Mouse (Mus musculus) liver (tissue): ENCODE measurements around the gene Eif2b5.
"Not testable (repeated sequence)": the region's sequence is repeated elsewhere in the genome, so short reads cannot be mapped to it uniquely, and the experiment has no call there.

ENCODE experiments used
- DNase-seq: peaks from one replicate; pipeline ENCODE4 v3.0.0-alpha.2; 2020; ENCODE audit warnings: mixed read lengths

The Eif2b5 gene

DNA sequence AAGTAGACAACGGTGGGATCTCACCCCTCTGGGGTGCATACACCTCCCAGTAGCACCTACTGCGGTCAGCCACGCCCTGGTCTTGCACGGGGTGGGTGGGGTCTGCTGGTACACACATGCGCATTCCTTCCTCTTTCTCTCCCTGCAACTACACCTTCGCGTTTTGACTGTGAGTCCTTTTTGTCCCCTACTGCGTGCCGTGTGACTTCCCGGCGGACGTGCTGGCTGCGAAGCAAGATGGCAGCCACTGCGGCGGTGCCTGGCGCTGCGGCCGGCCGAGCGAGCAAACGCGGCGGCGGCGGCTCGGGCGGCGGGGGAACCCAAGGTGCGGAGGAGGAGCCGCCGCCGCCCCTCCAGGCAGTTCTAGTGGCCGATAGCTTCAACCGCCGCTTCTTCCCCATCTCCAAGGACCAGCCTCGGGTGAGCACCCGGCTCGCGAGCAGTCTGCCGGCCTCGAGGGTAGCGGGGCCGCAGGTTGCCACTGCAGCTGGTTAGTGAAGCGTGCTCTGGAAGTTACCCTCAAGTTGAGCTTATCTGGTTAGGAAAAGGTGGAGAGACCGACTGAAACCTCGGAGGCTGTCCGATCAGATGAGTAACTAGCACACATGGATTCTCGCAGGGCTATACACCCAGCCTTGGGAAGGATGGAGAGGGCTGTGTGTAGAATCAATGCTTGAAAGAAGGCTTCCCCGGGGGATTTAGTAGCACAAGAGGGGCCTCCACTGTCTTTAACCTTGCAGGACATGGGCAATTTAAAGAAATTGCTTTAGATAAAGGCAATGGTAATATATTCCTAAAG is at the start of gene Eif2b5:
Eif2b5 (plus strand) TSS at position 141 of the 799 bp plus-strand sequence.
- peak; percentile 92 for DNase-seq

DNA sequence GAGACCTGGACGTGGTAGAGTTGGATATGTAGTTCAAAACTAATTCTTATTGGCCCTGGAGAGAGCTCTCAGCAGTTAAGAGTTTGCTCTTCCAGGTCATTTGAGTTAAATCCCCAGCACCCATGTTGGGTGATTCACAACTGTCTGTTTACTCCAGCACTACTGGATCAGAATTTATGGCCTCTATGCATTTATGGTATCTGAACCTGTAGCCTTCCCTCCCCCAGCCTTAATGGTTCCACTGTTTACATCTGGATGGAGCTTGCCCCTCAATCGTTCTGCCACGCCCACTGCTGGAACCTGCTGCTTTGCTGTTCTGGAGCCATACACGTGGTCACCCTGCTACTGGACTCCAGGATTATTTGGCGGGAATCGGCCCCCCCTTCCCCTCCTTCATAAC is 46.8 kb upstream of the Eif2b5 start:
- DNase-seq: no peak

DNA sequence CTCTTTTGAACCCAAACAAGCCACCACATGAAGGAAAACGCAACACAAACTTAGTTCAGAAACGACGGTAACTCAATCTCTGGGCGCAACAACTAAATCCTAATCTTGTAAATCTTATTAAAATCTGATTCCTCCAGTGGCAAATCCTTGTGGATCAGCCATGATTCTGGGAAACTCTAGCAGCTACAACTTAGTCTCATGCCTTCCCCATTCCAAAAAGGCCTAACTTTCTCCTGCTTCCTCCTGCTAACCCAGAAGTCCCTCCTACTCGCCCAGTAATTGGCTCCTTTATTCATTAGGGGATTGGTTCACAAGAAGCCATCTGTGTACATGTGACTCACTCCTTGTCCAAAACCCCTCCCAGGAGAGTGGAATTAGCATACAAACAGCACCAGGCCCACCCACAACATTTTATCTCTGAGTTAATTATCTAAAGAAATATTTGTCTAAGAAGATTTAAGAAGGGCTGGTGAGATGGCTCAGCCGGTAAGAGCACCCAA is 44.4 kb upstream of the Eif2b5 start:
- DNase-seq: no peak

DNA sequence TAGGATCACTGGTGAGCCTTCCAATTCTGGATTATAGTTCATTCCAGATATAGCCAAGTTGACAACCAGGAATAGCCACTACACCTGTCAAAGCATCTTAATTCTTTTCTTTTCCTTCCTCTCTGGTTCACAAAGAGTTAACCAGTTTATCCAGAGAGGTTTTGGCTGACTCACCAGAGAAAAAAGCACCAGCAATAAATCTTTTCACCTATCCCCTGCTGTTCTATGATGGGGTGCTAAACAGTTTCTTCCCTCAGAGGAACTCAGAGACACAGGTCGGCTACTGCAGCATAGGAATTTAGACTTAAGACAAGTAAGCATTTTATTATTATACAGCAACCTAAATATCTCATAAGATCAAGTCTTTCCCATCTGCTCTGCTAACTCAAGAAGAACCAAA is 42.5 kb upstream of the Eif2b5 start:
- no peak for DNase-seq

DNA sequence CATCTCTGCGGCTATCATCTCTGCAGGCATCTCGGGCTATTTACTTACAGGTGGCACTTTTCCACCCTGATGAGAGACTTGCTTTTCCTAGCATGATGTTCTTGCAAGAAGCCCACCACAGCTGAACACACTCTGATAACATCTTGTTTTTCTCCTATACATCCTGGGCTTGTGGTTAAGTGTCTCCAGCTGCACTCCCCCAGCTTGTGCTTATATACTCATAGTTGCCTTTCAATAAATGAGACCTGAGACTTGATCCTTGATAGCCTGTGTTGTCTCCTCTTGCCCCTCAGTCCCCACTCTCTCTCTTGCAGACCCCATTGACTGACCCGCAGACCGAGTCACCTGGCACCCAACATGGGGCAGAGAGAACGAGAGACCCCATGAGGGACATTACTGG is 39.9 kb upstream of the Eif2b5 start:
- DNase-seq: not testable (repeated sequence)

DNA sequence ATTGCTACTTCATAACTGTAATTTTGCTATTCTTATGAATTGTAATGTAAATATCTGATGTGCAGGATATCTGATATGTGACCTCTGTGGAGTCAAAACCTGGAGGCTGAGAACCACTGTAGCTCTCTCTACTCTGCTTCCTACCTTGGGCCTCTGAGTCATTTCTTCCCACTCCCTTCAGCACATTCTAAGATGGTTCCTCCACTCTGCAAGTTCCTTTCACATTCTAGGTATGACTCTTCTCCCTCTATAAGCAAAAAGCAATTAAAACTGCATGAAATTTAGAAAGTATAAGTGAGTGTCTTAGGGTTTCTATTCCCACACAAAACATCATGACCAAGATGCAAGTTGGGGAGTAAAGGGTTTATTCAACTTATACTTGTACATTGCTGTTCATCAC is 33.9 kb upstream of the Eif2b5 start:
- no peak for DNase-seq

DNA sequence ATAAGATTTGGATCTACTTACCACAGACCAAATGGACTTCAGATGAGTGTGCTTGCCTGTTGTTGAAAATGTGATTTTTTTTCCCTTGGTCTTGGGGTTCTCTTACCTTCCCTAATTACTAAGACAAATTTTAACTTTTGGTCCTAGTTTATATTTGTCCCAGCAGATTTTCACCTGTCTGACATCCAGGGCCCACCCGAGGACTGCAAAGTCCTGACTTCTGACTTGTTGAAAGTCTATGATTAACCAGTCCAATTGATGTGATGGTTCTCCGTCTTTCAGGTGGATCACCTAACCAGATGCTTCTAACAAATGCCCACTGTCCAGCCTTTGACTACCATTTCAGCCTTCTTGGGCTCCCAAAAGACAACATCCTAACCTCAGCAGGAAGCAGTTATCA is 27.6 kb upstream of the Eif2b5 start:
- no peak for DNase-seq

DNA sequence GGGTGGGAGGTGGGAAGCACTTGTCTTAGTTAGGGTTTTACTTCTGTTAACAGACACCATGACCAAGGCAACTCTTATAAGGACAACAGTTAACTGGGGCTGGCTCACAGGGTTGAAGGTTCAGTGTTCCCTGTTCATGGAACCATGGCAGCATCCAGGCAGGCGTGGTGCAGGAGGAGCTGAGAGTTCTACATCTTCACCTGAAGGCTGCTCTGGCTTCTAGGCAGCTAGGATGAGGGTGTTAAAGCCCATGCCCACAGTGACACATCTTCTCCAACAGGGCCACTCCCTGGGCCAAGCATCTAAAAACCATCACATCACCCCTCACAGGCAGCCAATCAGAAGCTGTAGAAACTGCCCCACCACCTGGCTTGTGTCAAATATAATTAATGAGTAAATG is 26.9 kb upstream of the Eif2b5 start:
- no peak for DNase-seq

DNA sequence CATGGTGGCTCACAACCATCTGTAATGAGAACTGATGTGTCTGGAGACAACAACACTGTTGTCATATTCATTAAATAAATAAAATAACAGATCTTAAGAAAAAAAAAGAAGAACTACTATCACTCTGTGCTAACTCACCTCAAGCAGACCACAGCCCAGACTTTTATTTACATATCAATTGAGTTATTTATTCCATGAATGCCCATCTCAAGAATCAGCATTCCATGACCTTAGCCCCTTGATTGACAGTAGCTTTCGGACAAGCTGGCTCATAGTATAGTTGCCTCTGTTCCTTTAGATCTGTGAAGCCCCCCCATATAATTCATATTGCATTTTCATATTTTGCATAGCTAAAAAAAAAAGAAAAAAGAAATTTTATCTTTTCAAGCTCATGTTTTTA is 24.9 kb upstream of the Eif2b5 start:
- DNase-seq: no peak

DNA sequence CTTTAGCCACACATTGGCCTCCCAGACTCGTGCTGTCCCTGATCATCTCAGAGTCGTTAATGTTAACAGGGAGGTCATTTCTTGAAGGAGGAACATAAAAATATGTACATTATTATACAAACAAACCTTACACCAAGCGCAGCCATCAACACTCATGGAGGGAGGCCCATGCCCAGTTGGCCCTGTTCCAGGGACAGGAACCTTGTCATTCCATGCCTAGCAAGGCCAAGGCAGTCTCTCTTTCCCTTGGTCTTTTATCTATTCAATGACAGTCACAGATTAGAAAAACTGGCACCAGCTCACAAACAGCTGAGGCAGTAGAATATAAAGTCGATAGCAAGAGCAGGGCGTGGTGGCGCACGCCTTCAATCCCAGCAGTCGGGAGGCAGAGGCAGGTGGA is 24.4 kb upstream of the Eif2b5 start:
- no peak for DNase-seq

DNA sequence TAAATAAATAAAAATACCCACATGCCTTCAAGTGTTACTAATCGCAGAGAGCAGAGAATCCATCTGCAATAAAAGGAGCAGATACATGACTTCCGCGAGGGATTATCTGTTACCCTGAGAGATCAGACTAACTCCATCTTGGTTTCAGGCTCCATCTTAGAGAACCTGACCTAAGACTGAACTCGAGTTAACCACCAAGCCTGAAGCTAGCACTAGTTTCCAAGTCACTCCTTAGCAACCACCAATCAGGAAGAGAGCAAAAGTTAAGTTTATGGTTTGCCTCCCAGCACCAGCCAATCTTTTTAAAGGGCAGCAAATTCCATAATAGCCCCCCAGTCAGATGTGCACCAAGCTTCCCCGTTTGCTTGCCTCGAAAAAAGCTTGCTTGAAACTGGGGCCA is 23.8 kb upstream of the Eif2b5 start:
- no peak for DNase-seq

DNA sequence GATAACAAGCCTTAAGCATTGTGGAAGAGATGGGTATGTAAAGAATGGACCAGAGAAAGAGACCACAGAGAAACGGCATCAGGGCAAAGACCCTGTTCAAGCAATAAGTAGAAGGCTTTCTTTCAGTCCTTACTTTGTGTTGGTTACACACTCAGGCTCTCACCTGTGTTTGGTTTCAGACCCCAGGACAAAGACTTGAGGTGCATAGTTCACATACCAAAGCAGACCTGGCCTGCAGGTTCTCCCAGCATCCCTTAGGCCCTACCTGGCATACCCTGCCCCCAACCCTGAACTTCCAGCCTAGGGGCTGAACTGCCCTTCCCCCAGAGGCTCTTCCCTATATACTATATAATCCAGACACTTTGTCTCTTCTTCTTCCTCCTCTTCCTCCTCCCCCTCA is 23.3 kb upstream of the Eif2b5 start:
- DNase-seq: no peak

DNA sequence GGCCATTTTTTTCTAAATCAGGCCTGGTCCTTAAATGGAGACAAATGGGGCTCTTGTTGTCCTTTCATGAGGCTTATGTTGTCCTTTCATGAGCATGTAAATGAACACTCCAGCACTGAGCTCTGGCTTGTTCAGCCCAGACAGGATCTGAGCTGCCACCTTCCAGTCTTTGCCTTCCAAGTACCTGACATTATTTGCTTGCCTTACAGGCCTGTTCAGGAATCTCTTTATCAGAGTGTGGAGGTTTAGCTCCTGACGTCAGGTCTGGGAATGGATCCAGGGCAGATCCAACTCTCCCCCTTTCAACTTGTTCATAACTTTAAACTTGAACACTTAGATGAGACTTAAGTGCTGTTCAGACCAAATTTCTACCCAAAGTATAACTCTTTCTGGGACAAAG is 21.8 kb upstream of the Eif2b5 start:
- no peak for DNase-seq

DNA sequence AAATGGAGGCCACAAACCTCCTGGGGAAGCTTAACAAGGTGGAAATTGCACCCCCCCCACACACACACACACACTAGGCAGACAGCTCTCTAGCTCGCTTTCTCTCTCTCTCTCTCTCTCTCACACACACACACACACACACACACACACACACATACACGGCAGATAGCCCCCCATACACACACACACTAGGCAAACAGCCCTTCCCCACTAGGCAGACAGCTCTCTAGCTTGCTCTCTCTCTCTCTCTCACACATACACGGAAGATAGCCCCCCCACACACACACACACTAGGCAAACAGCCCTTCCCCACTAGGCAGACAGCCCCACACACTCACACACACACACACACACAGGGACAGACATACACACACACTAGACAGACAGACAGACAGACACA is 21.3 kb upstream of the Eif2b5 start:
- no peak for DNase-seq

DNA sequence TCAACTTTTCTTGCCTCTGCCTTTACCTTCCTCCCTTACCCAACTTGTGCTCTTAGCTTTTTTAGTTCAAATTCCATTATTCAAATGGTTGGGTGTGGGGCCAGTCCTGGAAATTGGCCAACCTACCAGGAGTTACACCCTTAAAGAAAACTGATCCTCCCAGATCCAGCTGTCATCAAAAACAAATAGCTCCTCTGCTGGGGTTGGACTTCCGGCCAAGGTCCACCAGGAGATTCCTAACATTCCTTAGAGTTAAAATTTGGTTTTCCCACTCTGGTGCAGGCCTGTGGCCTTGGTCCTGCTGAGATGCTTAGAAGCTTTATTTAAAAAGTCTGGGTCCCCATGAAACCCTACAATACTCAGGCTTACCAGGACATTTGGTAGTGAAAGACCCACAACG is 20.1 kb upstream of the Eif2b5 start:
- DNase-seq: no peak

DNA sequence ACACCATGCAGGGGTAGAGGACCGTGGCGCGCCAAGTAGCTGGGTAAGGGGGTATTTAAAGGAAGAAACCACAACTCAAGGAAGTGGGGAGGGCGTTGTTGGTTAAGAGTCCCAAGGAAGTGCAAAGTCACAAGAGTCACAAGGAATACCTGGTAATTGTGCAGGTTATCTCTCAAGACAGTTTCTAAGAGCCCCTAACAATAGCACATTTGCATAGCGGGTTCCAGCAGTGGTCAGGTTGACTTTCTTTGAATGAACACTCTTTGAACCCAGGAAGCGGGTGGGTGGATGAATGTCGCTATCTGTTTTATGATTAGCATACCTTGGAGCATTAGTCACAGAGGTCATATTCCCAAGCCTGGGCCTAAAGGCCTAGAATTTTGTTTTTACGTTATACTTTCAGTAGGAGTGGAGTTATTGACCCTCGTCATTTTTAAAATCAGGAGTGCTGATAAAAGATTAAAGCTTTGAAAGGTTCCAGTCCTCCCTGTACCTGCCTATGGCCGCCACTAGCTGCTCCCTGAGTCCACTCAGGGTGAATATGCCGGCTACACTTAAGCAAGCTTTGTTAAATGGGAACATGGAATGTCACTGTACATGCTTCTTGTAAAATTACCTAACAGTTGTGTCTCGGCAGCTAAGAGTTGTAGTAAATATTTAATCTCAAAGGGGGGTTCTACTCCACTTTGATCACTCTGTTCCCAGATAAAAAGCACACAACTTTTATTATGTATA is 19.4 kb upstream of the Eif2b5 start:
- DNase-seq: not testable (repeated sequence)

DNA sequence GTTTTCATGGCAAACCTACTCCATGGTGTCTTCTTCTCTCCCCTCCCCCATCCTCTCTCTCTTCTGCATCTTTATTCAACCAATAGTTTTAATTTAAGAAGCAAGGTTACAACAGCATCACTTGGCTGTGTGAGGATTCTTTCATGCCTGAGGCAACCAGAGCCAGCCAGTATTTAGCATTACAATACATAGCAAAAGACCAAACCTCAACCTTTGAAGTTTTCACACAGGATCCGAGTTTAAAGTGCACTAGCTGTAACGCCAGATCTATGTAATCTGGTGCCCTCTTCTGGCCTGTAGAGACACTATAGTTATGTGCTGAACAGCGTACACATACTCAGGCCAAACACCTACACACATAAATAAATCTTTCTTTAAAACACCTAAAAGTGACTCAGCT is 18.5 kb upstream of the Eif2b5 start:
- no peak for DNase-seq

DNA sequence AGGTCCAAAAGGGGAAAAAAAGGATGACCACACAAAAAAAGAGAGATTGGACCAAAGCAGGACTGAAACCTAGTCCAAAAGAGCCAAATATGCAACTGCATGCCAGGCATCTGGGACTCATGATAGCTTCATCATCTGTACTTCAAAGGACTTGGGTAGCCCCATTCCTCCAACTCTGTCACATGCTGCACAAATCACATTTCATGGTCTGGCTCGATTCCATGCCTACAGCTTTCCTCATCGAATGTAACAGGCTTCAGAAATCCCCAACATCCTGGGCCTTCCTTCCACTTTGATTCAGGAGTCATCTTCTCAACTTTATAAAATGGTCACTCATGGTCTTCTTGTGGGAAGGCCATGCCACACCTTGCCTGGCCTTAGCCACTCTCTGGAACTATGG is 16.9 kb upstream of the Eif2b5 start:
- no peak for DNase-seq

DNA sequence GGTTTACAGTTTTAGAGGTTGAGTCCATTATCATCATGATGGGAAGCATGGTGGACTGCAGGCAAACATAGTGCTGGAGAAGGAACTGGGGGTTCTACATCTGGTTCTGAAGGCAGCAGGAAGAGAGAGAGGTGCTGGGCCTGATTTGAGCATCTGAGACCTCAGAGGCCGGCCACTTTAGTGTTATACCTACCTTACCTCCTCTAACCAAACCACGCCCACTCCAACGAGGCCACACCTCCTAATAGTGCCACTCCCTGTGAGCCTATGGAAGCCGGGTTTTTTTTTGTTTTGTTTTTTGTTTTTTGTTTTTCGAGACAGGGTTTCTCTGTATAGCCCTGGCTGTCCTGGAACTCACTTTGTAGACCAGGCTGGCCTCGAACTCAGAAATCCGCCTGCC is 14.9 kb upstream of the Eif2b5 start:
- not testable (repeated sequence) for DNase-seq

DNA sequence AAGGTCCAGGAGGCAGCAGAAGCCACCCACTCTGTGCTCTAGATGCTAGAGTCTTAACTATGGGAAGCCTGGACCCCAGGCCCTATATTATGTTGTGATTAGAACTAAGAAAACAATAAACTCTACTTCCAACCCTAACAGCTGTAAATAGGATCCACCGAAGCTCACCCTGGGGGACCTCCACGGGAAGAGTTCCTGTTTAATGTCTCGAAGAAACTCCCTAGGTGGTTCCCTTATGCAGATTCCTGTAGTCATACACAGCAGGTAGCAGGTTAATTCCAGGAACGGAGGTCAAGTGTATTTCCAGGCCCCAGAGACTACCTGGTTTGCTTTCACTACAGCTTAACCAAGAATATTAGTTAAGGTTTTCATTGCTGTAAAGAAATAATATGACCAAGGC is 13.6 kb upstream of the Eif2b5 start:
- DNase-seq: no peak

DNA sequence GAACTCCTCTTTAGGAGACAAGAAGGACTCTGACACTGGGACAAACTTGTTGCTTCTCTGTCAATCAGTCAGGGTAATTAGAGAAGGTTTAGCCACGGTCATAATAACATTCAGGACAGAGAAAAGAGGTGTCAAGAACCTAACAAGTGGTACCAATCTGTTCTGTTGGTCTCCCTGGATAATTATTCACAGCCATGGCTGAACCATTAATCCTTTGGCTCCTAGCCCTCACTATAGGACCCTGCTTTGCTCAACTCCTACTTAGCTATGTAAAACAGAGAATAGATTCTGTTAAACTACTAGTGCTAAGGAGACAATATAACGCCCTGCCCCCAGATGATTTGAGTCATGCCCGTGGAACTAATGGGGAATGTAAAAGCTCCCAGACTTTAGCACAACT is 12.6 kb upstream of the Eif2b5 start:
- no peak for DNase-seq

DNA sequence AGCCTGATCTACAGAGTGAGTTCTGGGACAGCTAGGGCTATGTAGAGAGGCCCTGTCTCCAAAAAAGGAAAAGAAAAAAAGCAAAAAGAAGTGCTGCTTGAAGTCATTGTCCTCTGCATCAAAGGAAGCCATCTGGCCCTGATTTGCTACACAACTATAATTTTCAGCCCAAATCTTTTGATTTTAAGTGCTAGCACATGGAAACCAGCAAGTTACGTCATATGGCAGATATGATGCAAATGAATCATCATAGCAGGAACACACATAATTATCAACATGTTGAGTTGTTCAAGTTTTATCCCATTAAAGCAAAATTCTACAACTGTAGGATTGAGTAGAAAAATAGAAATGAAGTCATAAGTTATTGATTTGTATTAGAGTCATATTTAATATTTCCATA is 10.5 kb upstream of the Eif2b5 start:
- no peak for DNase-seq

DNA sequence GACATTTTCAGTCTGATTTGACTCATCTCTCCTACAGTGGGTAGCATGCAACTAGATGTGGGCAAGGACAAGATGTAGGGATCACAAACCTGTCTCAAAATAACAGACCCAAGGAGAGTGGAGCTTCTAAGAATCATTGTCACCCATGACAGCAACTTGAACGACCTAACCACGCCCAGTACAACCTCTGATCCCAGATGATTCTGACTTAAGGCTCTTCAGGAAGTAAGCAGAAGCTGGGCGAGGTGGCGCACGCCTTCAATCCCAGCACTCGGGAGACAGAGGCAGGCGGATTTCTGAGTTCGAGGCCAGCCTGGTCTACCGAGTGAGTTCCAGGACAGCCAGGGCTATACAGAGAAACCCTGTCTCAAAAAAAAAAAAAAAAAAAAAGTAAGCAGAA is 9.9 kb upstream of the Eif2b5 start:
- not testable (repeated sequence) for DNase-seq

DNA sequence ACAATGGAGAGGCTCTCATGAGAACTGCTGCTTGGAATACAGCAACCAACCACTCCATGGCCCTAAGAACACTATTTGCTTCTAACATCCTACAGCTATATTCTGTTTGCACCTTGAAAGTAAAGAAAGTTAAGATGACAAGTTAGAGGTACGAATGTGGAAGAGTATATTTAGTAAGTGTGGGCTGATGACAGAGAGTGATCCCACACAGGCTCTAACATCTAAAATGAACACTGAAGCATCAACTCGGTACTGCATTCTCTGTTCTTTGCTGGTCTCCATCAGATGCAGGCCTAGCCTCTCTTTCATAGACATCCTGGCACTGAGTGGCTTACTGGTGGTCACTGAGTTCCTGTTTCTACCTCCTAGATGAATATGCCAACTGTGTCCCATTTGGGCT is 9.4 kb upstream of the Eif2b5 start:
- DNase-seq: no peak
